Mouse (Mus musculus): ENCODE results near the gene Fam71f1. TPM values are rescaled to one million over a fixed set of nuclear protein-coding genes. Genes with fewer than 3 reads are reported as not detected.

The Fam71f1 gene
- polyA plus RNA-seq, 1 experiment from 2014 or later: not detected

DNA sequence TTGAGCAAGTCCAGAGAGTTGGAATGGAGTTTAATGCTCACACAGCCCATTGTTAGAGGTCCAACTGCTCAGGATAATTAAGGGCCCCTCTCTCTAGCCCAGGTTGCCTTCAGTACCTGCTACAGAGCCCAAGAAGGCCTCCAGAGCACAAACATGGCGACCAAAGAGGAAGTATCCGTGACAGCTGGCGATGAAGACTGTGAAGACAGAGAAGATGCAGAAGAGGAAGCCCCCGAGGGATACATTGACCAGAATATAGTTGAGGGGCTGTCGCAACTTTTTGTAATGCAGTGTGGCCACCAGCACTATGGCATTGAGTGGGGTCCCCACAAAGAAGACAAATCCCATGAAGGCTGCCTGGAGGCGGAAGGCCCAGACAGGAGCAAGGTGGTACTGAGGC lies 61.0 kb downstream of the Fam71f1 start:
- H3K27ac ChIP-seq: no peak overlapping the region
- peaks cover 32% of the 10 kb centered on the region for H3K36me3 ChIP-seq
- no peaks in the 10 kb centered on the region for H3K4me1 ChIP-seq
- no peak overlapping the region for H3K4me3 ChIP-seq
- H3K4me2 ChIP-seq (replicated peaks): no peak overlapping the region
- no peaks in the 10 kb centered on the region for H3K9me3 ChIP-seq
- H3K9ac ChIP-seq: no peak overlapping the region
- WGBS: 94% methylated on average over 6 of the region's 6 CpGs
- no peak for ATAC-seq (ENCODE audit: low FRiP score, low read depth)
- H3K27me3 ChIP-seq (replicated peaks): no peaks in the 10 kb centered on the region

DNA sequence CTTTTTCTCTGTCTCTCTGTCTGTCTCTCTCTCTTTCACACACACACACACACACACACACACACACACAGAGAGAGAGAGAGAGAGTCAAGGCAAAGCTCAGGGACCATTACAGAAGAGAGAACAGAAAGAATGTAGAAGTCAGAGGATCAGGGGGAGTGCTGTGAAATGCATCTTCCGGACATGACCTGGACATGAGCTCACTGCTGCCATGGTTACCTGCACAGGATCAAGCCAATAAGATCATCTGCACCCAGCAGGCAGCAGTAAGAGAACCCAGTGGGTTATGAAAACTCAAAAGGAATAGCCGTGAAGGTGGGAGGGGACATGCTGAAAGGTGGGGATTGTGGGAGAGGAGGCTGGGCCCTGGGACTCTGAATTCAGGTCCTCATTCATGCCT lies 63.5 kb downstream of the Fam71f1 start:
- Histone ChIP-seq H3K4me2 (replicated peaks) (no peak overlapping the region), H3K9me3 (no peaks in the 10 kb centered on the region), H3K36me3 (peaks cover 9% of the 10 kb centered on the region), H3K9ac (no peak overlapping the region), H3K4me1 (0 out of 2 replicates have a peak, but pooled peaks cover under 1% of the 10 kb centered on the region), H3K4me3 (no peak overlapping the region), H3K27ac (no peak overlapping the region), H3K27me3 (replicated peaks) (no peaks in the 10 kb centered on the region)
- WGBS: 44% methylated on average over 2 of the region's 2 CpGs
- ATAC-seq (ENCODE audit: low FRiP score, low read depth): no peak

Other genes with a start within 250 kb of the Fam71f1 start
- gene Rbm28, start 154.1 kb upstream of the Fam71f1 start, polyA plus RNA-seq (2016; fragmentation: Nextera tagmentation; extraction: Ambion mirVana): 50.3 and 56.0 TPM in 2 replicates
- gene Prrt4, start 139.6 kb upstream of the Fam71f1 start, polyA plus RNA-seq (2016; fragmentation: Nextera tagmentation; extraction: Ambion mirVana): 2.1 and 2.9 TPM in 2 replicates
- gene Impdh1, start 102.8 kb upstream of the Fam71f1 start, polyA plus RNA-seq (2016; fragmentation: Nextera tagmentation; extraction: Ambion mirVana): 65.0 and 69.5 TPM in 2 replicates
- 28.1 and 30.9 TPM in 2 replicates for gene Hilpda, start 46.7 kb upstream of the Fam71f1 start, polyA plus RNA-seq (2016; fragmentation: Nextera tagmentation; extraction: Ambion mirVana)
- gene Fam71f2, start 39.5 kb upstream of the Fam71f1 start, polyA plus RNA-seq (2016; fragmentation: Nextera tagmentation; extraction: Ambion mirVana): 0.45 and 0.71 TPM in 2 replicates
- 199 and 223 TPM in 2 replicates for gene Calu, start 28.9 kb downstream of the Fam71f1 start, polyA plus RNA-seq (2016; fragmentation: Nextera tagmentation; extraction: Ambion mirVana)
- gene Opn1sw, start 69.3 kb downstream of the Fam71f1 start, polyA plus RNA-seq (2016; fragmentation: Nextera tagmentation; extraction: Ambion mirVana): 0.18 and 0.24 TPM in 2 replicates
- 33.1 and 39.9 TPM in 2 replicates for gene Ccdc136, start 77.2 kb downstream of the Fam71f1 start, polyA plus RNA-seq (2016; fragmentation: Nextera tagmentation; extraction: Ambion mirVana)
- 10.1 and 11.1 TPM in 2 replicates for gene Flnc, start 114.1 kb downstream of the Fam71f1 start, polyA plus RNA-seq (2016; fragmentation: Nextera tagmentation; extraction: Ambion mirVana)
- gene Atp6v1f, start 148.6 kb downstream of the Fam71f1 start, polyA plus RNA-seq (2016; fragmentation: Nextera tagmentation; extraction: Ambion mirVana): 233 and 239 TPM in 2 replicates
- 0.30 and 0.32 TPM in 2 replicates for gene Atp6v1fnb, start 152.3 kb downstream of the Fam71f1 start, polyA plus RNA-seq (2016; fragmentation: Nextera tagmentation; extraction: Ambion mirVana)
- gene Kcp, start 188.8 kb downstream of the Fam71f1 start, polyA plus RNA-seq (2016; fragmentation: Nextera tagmentation; extraction: Ambion mirVana): 21.1 TPM in 2 replicates
- gene Irf5, start 207.5 kb downstream of the Fam71f1 start, polyA plus RNA-seq (2016; fragmentation: Nextera tagmentation; extraction: Ambion mirVana): 2.4 and 3.5 TPM in 2 replicates